Mouse (Mus musculus) erythroblast, embryonic 14.5 days (primary cell): Measurements from ENCODE around the gene Adcy7. TPM values are rescaled to one million over a fixed set of nuclear protein-coding genes. Genes with fewer than 3 reads are reported as not detected.

Experiments used
- H3K27me3 ChIP-seq: 2 replicates; pipeline ENCODE4 v1.6.1; 2012; ENCODE audit warnings: inconsistent platforms; ENCODE audit not compliant: control insufficient read depth
- H3K36me3 ChIP-seq: 2 replicates; pipeline ENCODE4 v1.6.1; 2012; ENCODE audit warnings: mild to moderate bottlenecking, inconsistent platforms; ENCODE audit not compliant: control insufficient read depth
- H3K4me1 ChIP-seq: 2 replicates; pipeline ENCODE4 v1.6.1; 2012; ENCODE audit warnings: inconsistent platforms; ENCODE audit not compliant: control insufficient read depth
- H3K4me3 ChIP-seq: replicated peaks from 2 replicates; pipeline ENCODE3; 2012; ENCODE audit warnings: moderate library complexity, mild to moderate bottlenecking, inconsistent platforms
- H3K9me3 ChIP-seq: 2 replicates; pipeline ENCODE4 v1.6.1; 2012; ENCODE audit warnings: low read length, inconsistent platforms, mixed read lengths; ENCODE audit not compliant: control insufficient read depth
- GATA1 ChIP-seq: IDR thresholded peaks from 2 replicates; pipeline ENCODE4 v1.6.1; 2012; ENCODE audit warnings: low read length, inconsistent platforms, mixed read lengths
- TAL1 ChIP-seq: IDR thresholded peaks from 3 replicates; pipeline ENCODE4 v1.6.1; 2012; ENCODE audit warnings: low read length, inconsistent platforms, mixed read lengths
- polyA plus RNA-seq: library from polyadenylated mRNA; stranded (reverse); fragments of >175 nt; gene quantifications from 2 replicates; pipeline ENCODE4 v1.2.3, GENCODE M21; 2012

Gene Adcy7
- polyA plus RNA-seq, 1 experiment = 1.1 TPM

DNA sequence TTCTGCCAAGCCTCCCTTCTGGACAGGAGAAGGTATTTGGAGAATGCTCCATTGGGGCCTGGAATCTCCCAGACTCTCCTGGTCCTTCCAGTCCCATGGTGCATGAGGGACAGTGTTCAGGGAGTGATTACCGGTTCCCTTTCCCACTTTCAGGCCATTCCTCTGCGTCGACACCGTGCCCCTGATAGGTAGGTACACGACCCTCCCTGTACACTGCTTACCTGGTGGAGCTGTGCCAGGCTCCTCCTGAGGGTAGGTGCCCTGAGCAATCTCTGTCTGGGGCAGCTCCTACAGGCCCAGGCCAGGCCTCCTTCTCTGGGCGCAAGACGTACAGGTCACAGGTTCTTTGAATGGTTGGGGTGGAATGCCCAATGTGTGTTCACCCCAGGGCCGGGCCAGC, 45.9 kb downstream of the Adcy7 start:
- Histone ChIP-seq H3K27me3 (no peaks in the 10 kb centered on the region), H3K4me3 (no peak overlapping the region), H3K36me3 (peaks cover 100% of the 10 kb centered on the region), H3K4me1 (peaks cover 2% of the 10 kb centered on the region; the same call in 1 of the 2 replicates), H3K9me3 (no peaks in the 10 kb centered on the region)
- no peak for TF ChIP-seq TAL1
- no peak for TF ChIP-seq GATA1

DNA sequence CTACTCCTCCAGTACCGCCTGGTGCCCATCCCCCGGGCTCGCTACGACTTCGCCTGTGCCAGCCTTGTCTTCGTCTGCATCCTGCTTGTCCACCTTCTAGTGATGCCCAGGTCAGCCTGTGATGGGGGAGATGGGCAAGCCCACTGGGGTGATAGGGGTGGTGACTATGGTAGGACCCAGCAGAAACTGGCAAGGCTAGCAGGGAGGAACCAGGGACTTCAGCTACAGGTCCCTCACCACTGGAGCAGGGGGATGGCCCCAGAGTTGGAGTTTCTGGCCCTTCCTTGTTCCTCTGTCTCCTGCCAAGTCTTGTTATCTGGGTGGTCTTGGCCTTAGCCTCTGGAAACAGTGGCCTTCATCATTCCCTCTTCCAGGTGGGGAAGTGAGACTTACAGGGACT, 47.9 kb downstream of the Adcy7 start:
- Histone ChIP-seq H3K27me3 (no peaks in the 10 kb centered on the region), H3K9me3 (no peaks in the 10 kb centered on the region), H3K4me1 (peaks cover 2% of the 10 kb centered on the region; the same call in 1 of the 2 replicates), H3K36me3 (peaks cover 100% of the 10 kb centered on the region), H3K4me3 (no peak overlapping the region)
- TF ChIP-seq GATA1 = no peak
- TF ChIP-seq TAL1 = no peak

DNA sequence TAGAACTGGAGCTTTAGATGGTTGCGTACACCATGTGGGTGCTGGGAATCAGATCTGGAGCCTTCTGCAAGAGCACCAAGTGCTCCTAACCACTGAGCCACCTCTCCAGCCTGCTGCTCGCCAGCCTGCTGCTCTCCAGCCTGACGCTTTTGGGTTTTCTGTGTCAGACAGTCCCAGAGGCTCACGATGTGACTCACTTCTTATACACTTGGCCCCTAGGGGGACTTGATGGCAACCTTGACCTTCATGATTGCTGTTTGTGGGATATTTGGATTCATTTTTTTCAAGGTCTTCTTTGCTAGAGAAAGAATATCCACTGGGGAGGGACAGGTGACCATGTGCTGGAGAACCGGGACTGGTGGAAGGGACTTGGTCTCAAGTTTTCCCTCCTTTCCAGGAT, 49.2 kb downstream of the Adcy7 start:
- Histone ChIP-seq H3K36me3 (peaks cover 100% of the 10 kb centered on the region), H3K27me3 (no peaks in the 10 kb centered on the region), H3K4me3 (no peak overlapping the region), H3K9me3 (no peaks in the 10 kb centered on the region), H3K4me1 (peaks cover 2% of the 10 kb centered on the region; the same call in 1 of the 2 replicates)
- TF ChIP-seq GATA1 (no peak), TAL1 (no peak)

DNA sequence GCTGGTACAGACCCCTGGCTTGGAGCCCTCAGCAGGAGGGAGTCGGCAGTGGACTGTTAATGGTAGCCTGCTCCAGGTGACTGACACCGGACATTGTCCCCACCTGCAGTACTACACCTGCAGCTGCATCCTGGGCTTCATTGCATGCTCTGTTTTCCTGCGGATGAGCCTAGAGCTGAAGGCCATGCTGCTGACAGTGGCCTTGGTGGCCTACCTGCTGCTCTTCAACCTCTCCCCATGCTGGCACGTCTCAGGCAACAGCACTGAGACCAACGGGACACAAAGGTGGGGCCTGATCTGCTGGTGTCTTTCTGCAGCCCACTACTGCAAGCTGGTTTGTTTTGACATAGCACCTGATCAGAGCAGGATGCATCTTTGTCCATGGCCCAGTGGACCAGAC, 51.3 kb downstream of the Adcy7 start:
- Histone ChIP-seq H3K9me3 (no peaks in the 10 kb centered on the region), H3K4me1 (no peaks in the 10 kb centered on the region; the same call in 1 of the 2 replicates), H3K36me3 (peaks cover 100% of the 10 kb centered on the region), H3K4me3 (no peak overlapping the region), H3K27me3 (no peaks in the 10 kb centered on the region)
- no peak for TF ChIP-seq GATA1
- TF ChIP-seq TAL1 = no peak

DNA sequence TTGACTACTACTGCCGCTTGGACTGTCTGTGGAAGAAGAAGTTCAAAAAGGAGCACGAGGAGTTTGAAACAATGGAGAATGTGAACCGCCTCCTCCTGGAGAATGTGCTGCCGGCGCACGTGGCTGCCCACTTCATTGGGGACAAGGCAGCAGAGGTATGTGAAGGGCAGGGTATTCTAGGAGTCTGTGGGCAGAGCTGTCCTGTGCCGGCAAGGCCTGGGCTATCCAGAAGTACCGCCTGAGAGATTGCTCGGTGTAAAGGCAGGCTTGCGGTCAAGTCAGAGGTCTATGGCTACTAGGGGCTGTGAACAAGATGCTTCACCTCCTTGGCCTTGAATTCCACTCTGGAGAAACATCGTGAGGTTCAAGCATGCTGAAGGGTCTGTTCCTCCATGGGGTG, 52.6 kb downstream of the Adcy7 start:
- Histone ChIP-seq H3K4me1 (no peaks in the 10 kb centered on the region; the same call in 1 of the 2 replicates), H3K36me3 (peaks cover 100% of the 10 kb centered on the region), H3K27me3 (no peaks in the 10 kb centered on the region), H3K4me3 (no peak overlapping the region), H3K9me3 (no peaks in the 10 kb centered on the region)
- TF ChIP-seq GATA1 (no peak), TAL1 (no peak)

DNA sequence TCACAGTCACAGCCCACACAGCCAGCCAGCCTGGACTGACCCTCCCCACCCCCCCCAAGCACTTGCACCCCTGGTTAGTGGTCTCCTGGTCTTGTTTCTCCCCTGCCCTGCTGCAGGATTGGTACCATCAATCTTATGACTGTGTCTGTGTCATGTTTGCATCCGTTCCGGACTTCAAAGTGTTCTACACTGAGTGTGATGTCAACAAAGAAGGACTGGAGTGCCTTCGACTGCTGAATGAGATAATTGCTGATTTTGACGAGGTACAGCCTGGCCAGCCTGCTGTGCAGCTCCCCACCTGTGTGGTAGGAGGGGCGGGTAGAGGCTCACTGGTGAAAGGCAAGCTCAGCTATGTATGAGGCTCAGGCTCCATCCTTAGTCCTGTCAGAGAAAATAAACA, 53.0 kb downstream of the Adcy7 start:
- no peak overlapping the region for H3K4me3 ChIP-seq
- H3K4me1 ChIP-seq = no peaks in the 10 kb centered on the region; the same call in 1 of the 2 replicates
- H3K36me3 ChIP-seq = peaks cover 100% of the 10 kb centered on the region
- H3K9me3 ChIP-seq = no peaks in the 10 kb centered on the region
- no peak for TF ChIP-seq TAL1
- no peak for TF ChIP-seq GATA1
- no peaks in the 10 kb centered on the region for H3K27me3 ChIP-seq

DNA sequence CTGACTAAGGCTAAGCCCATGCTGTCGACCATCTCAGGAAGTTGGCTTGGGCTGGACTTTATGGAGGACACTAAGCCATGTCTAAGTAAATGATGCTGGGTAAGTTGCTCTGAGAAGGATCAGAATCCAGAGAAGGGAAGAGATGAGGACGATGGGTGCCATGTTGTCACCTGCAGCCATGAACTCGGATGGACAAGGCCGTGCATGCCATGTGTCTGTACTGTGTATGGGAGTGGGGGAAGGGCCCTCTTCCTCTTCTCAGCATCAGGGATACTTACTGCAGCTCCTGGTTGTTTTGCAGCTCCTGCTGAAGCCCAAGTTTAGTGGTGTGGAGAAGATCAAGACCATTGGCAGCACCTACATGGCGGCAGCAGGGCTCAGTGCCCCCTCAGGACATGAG, 53.6 kb downstream of the Adcy7 start:
- no peak overlapping the region for H3K4me3 ChIP-seq
- H3K4me1 ChIP-seq = no peaks in the 10 kb centered on the region; the same call in 1 of the 2 replicates
- H3K9me3 ChIP-seq = no peaks in the 10 kb centered on the region
- H3K36me3 ChIP-seq = peaks cover 100% of the 10 kb centered on the region
- H3K27me3 ChIP-seq = no peaks in the 10 kb centered on the region
- TF ChIP-seq GATA1 = no peak
- no peak for TF ChIP-seq TAL1

DNA sequence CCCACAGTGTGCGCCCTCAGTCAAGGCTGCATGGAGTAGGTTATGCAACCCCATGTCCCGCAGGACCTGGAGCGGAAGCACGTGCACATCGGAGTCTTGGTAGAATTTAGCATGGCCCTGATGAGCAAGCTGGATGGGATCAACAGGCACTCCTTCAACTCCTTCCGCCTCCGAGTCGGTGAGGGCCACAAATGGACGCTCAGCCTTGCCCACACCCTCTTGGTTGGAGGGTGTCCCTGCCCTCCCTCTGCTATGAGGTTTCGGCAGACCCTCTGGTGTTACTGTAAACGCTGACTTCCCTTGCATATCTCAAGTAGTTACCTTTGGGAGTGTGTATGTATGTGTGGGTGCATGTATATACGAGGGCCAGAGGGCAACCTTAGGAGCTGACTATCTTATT, 54.1 kb downstream of the Adcy7 start:
- H3K36me3 ChIP-seq = peaks cover 100% of the 10 kb centered on the region
- H3K4me3 ChIP-seq = no peak overlapping the region
- TF ChIP-seq TAL1 (no peak), GATA1 (no peak)
- no peaks in the 10 kb centered on the region for H3K9me3 ChIP-seq
- H3K4me1 ChIP-seq = no peaks in the 10 kb centered on the region; the same call in none of the 2 replicates
- no peaks in the 10 kb centered on the region for H3K27me3 ChIP-seq

DNA sequence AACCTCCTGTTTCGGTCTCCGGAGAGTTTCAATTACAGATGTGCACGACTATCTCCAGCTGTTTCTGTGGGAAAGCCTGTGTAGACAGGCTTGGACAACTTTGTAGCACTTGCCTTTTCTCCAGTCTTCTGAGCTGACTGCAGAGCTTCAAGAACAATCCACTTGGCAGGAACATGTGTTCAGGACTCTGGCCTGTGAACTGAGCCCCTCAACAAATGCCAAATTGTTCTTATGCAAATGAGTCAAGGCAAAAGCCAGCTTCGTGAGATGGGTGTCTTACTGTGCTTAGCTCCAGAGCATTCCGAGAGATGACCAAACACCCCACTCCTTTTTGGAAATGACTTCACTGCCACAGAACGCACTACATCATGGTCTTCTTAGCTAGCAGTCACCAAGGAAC, 56.5 kb downstream of the Adcy7 start:
- TF ChIP-seq TAL1 (no peak), GATA1 (no peak)
- Histone ChIP-seq H3K9me3 (no peaks in the 10 kb centered on the region), H3K4me1 (peaks cover 5% of the 10 kb centered on the region), H3K27me3 (no peaks in the 10 kb centered on the region), H3K36me3 (peaks cover 100% of the 10 kb centered on the region), H3K4me3 (no peak overlapping the region)

DNA sequence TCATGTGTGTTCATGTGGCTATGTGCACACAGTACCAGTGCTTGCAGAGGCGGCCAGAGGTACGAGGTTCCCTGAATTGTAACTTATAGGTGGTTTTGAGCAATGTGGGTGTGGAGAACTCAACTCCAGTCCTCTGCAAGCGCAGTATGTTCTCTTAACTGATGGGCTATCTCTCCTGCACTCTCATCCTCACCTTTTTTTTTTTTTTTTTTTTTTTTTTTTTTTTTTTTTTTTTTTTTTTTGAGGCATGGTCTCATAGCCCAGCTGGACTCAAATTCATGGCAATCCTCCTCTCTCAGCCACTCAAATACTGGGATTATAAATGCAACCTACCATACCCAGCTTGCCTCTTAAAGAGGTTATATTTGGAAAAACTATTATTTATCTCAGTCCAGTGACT, 58.6 kb downstream of the Adcy7 start:
- Histone ChIP-seq H3K4me1 (peaks cover 26% of the 10 kb centered on the region), H3K9me3 (no peaks in the 10 kb centered on the region), H3K4me3 (no peak overlapping the region), H3K36me3 (peaks cover 100% of the 10 kb centered on the region), H3K27me3 (no peaks in the 10 kb centered on the region)
- TF ChIP-seq GATA1 (no peak), TAL1 (no peak)
